Mouse (Mus musculus) ES-E14 (cell line): Measurements from ENCODE around the gene Arhgef28. TPM values are rescaled to one million over a fixed set of nuclear protein-coding genes. Genes with fewer than 3 reads are reported as not detected.

Experiments
- DNase-seq: peaks from one replicate; pipeline ENCODE4 v3.0.0-alpha.2; 2013; ENCODE audit warnings: low read depth, low spot score
- H3K27ac ChIP-seq: 2 replicates; pipeline ENCODE4 v1.5.1; 2012; ENCODE audit warnings: low read depth, mild to moderate bottlenecking, low read length, moderate library complexity, mixed read lengths; ENCODE audit not compliant: poor library complexity, insufficient read depth, severe bottlenecking
- H3K36me3 ChIP-seq: 2 replicates; pipeline ENCODE4 v1.6.1; 2012; ENCODE audit warnings: mild to moderate bottlenecking, low read length, moderate library complexity, mixed read lengths; ENCODE audit not compliant: control insufficient read depth, poor library complexity, insufficient read depth, severe bottlenecking
- H3K4me1 ChIP-seq, 2 experiments: fragments of 150-350 bp in 1 of 2; sonication (generic) in 1 of 2; 2 replicates each; pipeline ENCODE4 v1.6.1; 2012; ENCODE audit warnings: low read length in 2 of 2, mild to moderate bottlenecking in 1 of 2, mixed read lengths in 1 of 2; ENCODE audit not compliant: control insufficient read depth in 2 of 2, insufficient read depth in 2 of 2, poor library complexity in 1 of 2
- H3K4me3 ChIP-seq, 2 experiments: fragments of 150-350 bp in 1 of 2; sonication (generic) in 1 of 2; 2 replicates each; pipeline ENCODE4 v1.5.1; 2012; ENCODE audit warnings: low read length in 2 of 2, low read depth in 1 of 2, mild to moderate bottlenecking in 1 of 2, mixed read lengths in 1 of 2; ENCODE audit not compliant: insufficient read depth in 1 of 2, poor library complexity in 1 of 2, severe bottlenecking in 1 of 2
- H3K9ac ChIP-seq: 2 replicates; pipeline ENCODE4 v1.6.1; 2012; ENCODE audit warnings: low read depth, mild to moderate bottlenecking, low read length, mixed read lengths; ENCODE audit not compliant: poor library complexity, insufficient read depth, severe bottlenecking
- H3K9me3 ChIP-seq: fragments of 150-350 bp; sonication (generic); 2 replicates; pipeline ENCODE4 v1.6.1; 2012; ENCODE audit warnings: low read depth, mild to moderate bottlenecking, low read length; ENCODE audit not compliant: control insufficient read depth, insufficient read depth
- CHD2 ChIP-seq: IDR thresholded peaks from 2 replicates; pipeline ENCODE4 v1.6.1; 2014; ENCODE audit warnings: mild to moderate bottlenecking, low read depth, low read length, inconsistent platforms
- HCFC1 ChIP-seq: IDR thresholded peaks from 2 replicates; pipeline ENCODE4 v1.6.1; 2012; ENCODE audit warnings: low read length, inconsistent platforms, borderline replicate concordance; ENCODE audit not compliant: insufficient read depth
- MAFK ChIP-seq: IDR thresholded peaks from 2 replicates; pipeline ENCODE4 v1.6.1; 2014; ENCODE audit warnings: mild to moderate bottlenecking, low read depth, low read length, inconsistent platforms; ENCODE audit not compliant: insufficient read depth
- ZC3H11A ChIP-seq: IDR thresholded peaks from 2 replicates; pipeline ENCODE4 v1.6.1; 2012; ENCODE audit warnings: low read depth, mild to moderate bottlenecking, inconsistent platforms, low read length, borderline replicate concordance
- ZNF384 ChIP-seq: IDR thresholded peaks from 2 replicates; pipeline ENCODE4 v1.6.1; 2012; ENCODE audit warnings: low read depth, low read length, inconsistent platforms
- in situ Hi-C, 2 experiments: fragments of 600-800 bp; cut with MboI; formaldehyde crosslinking; loops; one replicate each; pipeline ENCODE4 v1.15.1; 2025; ENCODE audit warnings: low sequenced_read_pairs in 2 of 2, inconsistent platforms in 1 of 2; ENCODE audit not compliant: unreplicated experiment in 2 of 2
- total RNA-seq: library from RNA; depleted of rRNA; stranded (reverse); fragments of 300-350 nt; gene quantifications from 2 replicates; pipeline ENCODE4 v1.2.3, GENCODE M21; 2012

Arhgef28 gene
- total RNA-seq, 1 experiment, result 19.0 TPM

DNA sequence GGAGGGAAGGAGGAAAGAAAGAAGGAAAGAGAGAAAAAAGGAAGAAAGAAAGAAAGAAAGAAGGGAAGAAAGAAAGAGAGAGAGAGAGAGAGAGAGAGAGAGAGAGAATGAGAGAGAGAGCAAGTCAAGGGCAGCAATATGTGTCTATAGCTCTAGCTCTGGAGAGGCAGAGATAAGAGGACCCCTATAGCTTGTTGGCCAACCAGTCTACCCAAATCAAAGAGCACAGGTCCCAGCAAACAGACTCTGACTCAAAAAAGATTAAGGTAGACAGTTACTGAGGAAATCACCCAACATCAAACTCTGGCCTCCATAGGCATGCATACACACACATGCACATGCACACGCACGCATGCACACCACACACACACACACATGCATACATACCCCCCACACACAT, 17.7 kb downstream of the Arhgef28 start:
- TF ChIP-seq CHD2 (no peak), MAFK (no peak), ZNF384 (no peak), ZC3H11A (no peak), HCFC1 (no peak)
- Histone ChIP-seq H3K9ac (no peak overlapping the region), H3K4me1 (peaks cover 6 to 8% of the 10 kb centered on the region in 2 experiments; a peak in 3 of 4 replicates), H3K9me3 (no peaks in the 10 kb centered on the region), H3K36me3 (no peaks in the 10 kb centered on the region), H3K27ac (no peak overlapping the region), H3K4me3 (no peak overlapping the region)
- DNase-seq, result no peak
- in situ Hi-C loops, result no loop called here

DNA sequence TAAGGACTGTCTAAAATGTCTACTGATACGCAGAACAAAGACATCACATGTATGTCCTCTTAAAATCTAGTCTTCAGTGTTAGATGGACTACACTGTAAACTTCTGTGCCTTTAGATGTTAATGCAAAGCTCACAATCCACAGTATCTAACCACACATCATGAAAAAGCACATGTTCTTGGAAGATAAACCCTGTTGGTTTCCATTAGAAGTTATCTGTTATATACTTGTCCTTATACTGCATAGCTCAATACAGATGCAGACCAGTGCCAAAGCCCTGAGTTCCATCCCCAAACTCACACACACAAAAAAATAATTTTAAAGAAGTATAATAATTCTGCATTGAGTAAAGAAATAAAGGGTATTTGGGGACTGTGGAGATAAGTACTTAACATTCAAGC, 18.3 kb downstream of the Arhgef28 start:
- DNase-seq, result no peak
- Histone ChIP-seq H3K4me3 (no peak overlapping the region), H3K9me3 (no peaks in the 10 kb centered on the region), H3K9ac (no peak overlapping the region), H3K36me3 (no peaks in the 10 kb centered on the region), H3K4me1 (peaks cover 6 to 13% of the 10 kb centered on the region in 2 experiments; a peak in 3 of 4 replicates), H3K27ac (no peak overlapping the region)
- in situ Hi-C loops, result no loop called here
- no peak for TF ChIP-seq ZC3H11A
- TF ChIP-seq MAFK, result no peak
- TF ChIP-seq CHD2, result no peak
- TF ChIP-seq HCFC1, result no peak
- no peak for TF ChIP-seq ZNF384

DNA sequence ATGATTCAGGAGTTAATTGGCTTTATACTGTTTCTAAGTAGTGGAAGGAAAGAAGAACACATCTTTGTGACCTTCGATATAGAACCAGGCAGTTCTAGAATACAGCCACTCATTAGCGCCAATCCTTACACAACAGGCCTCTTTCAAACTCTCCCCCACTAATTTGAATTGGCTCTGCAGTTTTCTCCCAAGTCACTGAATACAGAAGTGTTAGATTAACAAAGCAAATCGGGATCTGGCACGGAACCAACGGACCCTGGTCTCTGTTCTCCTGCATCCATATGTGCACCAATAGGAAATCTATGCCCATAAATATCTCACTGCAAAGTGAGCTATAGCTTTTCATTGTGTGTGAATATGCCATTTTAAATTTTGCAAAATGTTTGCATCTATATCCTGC, 20.1 kb downstream of the Arhgef28 start:
- H3K4me3 ChIP-seq, result no peak overlapping the region

DNA sequence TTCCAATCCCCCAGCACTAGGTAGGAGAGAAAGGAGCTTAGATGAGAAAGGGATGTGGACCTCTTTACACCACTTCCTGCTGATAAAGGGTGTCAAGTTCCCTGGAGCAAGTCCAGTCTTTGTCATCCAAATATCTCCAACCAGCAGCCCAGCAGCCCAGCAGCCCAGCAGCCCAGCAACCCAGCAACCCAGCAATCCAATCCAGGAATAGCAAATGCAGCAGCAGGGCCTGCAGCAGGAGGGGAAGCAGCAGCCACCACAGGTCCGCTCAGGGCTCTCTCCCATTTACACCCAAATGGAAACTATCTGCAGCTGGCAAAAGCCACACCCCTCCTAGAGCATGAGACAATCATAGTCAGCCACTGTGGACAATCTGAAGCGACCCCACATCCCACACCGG, 21.6 kb downstream of the Arhgef28 start:
- H3K9me3 ChIP-seq, result no peaks in the 10 kb centered on the region
- no peak overlapping the region for H3K9ac ChIP-seq
- no peak overlapping the region for H3K4me3 ChIP-seq
- no peaks in the 10 kb centered on the region; the same call in 1 of the 2 replicates for H3K36me3 ChIP-seq
- TF ChIP-seq CHD2, result no peak
- TF ChIP-seq HCFC1, result no peak
- TF ChIP-seq ZC3H11A, result no peak
- TF ChIP-seq MAFK, result no peak
- no peak for TF ChIP-seq ZNF384
- H3K27ac ChIP-seq, result no peak overlapping the region
- DNase-seq, result no peak
- in situ Hi-C loops, result no loop called here
- H3K4me1 ChIP-seq, result peaks cover 5 to 16% of the 10 kb centered on the region in 2 experiments; a peak in 3 of 4 replicates

More for the DNA sequence above, 20.1 kb downstream of the Arhgef28 start:
- H3K27ac ChIP-seq, result no peak overlapping the region
- H3K9me3 ChIP-seq, result no peaks in the 10 kb centered on the region
- in situ Hi-C loops, result no loop called here
- H3K9ac ChIP-seq, result no peak overlapping the region
- peaks cover 5 to 16% of the 10 kb centered on the region in 2 experiments; a peak in 3 of 4 replicates for H3K4me1 ChIP-seq
- DNase-seq, result no peak
- TF ChIP-seq ZNF384, result no peak
- TF ChIP-seq CHD2, result no peak
- TF ChIP-seq MAFK, result no peak
- TF ChIP-seq HCFC1, result no peak
- TF ChIP-seq ZC3H11A, result no peak
- H3K36me3 ChIP-seq, result no peaks in the 10 kb centered on the region; the same call in 1 of the 2 replicates
